24 mouse cellular contexts compared by ENCODE assay signal in the genomic region with DNA sequence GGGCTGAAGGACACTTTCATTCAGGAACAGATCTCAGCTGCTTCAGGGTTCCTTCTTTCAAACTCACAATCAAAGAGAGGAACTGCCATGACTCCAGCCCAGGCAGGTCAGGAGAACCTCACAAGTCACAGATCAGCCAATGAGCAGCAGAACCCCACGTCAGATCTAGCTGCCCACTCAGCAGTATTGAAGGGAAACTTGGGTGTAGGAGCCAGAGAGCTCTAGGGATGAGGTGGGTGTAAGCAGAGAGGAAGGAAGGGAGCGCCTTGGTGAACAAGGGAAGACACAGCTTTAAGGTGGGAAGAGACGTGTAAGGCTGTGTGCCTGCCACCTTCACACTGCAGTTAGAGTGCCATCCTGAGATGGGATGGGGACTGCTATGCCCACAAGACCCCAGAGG. TPM values are rescaled to one million over a fixed set of nuclear protein-coding genes. Genes with fewer than 3 reads are reported as not detected.
A peak's percentile ranks its signal among the peaks of the same experiment; 100 is the strongest.
DNase-seq lines count a peak whose midpoint lies in the region; ATAC-seq lines count a peak whose summit lies in the region.
"Had no signal": no experiment of that assay in that cellular context is flagged by ENCODE, and none has a peak within 500 bp of the region (broad histone marks: within the 10 kb centered on the region; RNA-seq: fewer than 3 reads in every experiment).

No protein-coding gene starts in this region.

- peaks cover 1% of the 10 kb centered on the region; the same call in 1 of the 2 replicates for H3K27me3 ChIP-seq in kidney, embryonic 15.5 days
- no peaks in the 10 kb centered on the region for H3K27me3 ChIP-seq in stomach, embryonic 16.5 days (ENCODE audit: control insufficient read depth, insufficient read depth, low read length)
- H3K27me3 ChIP-seq: forebrain, embryonic 12.5 days; limb, embryonic 13.5 days had no signal

- ATAC-seq in kidney, embryonic 15.5 days (replicated peaks; ENCODE audit: low FRiP score), result no peak
- no peak for ATAC-seq in stomach, embryonic 16.5 days (ENCODE audit: insufficient read depth, low FRiP score)
- ATAC-seq: activated CD4-positive, CD25-positive, alpha-beta regulatory T cell, adult 4 months; lung, postnatal 0 days; midbrain, embryonic 13.5 days had no signal

- 64% methylated on average over 3 of the region's 3 CpGs for WGBS in kidney, embryonic 15.5 days
- 49% methylated on average over 3 of the region's 3 CpGs for WGBS in stomach, embryonic 16.5 days

- H3K4me3 ChIP-seq in kidney, embryonic 15.5 days (replicated peaks), result no peak overlapping the region
- no peak overlapping the region for H3K4me3 ChIP-seq in stomach, embryonic 16.5 days (replicated peaks; ENCODE audit: low read length)
- H3K4me3 ChIP-seq: forebrain, embryonic 12.5 days; gastrocnemius, adult 2 months; heart, adult 2 months; layer of hippocampus, adult 2 months; limb, embryonic 13.5 days; midbrain, embryonic 13.5 days; myocyte had no signal

- DNase-seq in kidney, adult 8-10 months, result no peak
- DNase-seq in right cerebral cortex, adult 18-20 months, result peak; percentile 71
- no peak for DNase-seq in right cerebral cortex, postnatal 4 days
- DNase-seq in left cerebral cortex, adult 8-10 months (ENCODE audit: low spot score in 2 of 2), result peak; percentile 20 to 32
- DNase-seq in thymus, postnatal 25 days, result no peak
- no peak for DNase-seq in gastrocnemius, postnatal 4 days (ENCODE audit: low spot score in 2 of 2)
- DNase-seq: adrenal gland, postnatal 36 days; cerebellum, postnatal 10 days; embryo, embryonic 11 days; gastrocnemius, adult 2 months; heart, adult 2 months; retina, postnatal 1 day; thymus, postnatal 14 days had no signal

- no peaks in the 10 kb centered on the region for H3K36me3 ChIP-seq in kidney, embryonic 15.5 days
- no peaks in the 10 kb centered on the region for H3K36me3 ChIP-seq in stomach, embryonic 16.5 days (ENCODE audit: control insufficient read depth, insufficient read depth, low read length)
- H3K36me3 ChIP-seq: forebrain, embryonic 12.5 days; limb, embryonic 13.5 days; midbrain, embryonic 13.5 days had no signal

- H3K9me3 ChIP-seq in kidney, embryonic 15.5 days (replicated peaks), result no peaks in the 10 kb centered on the region
- H3K9me3 ChIP-seq in stomach, embryonic 16.5 days (replicated peaks; ENCODE audit: control insufficient read depth, low read length), result no peaks in the 10 kb centered on the region
- H3K9me3 ChIP-seq: forebrain, embryonic 12.5 days; limb, embryonic 13.5 days; midbrain, embryonic 13.5 days had no signal

- no peak overlapping the region for H3K4me2 ChIP-seq in kidney, embryonic 15.5 days
- 0 out of 2 replicates have a peak overlapping the region, but pooled peaks have one; percentile 15 for H3K4me2 ChIP-seq in stomach, embryonic 16.5 days (ENCODE audit: low read depth, low read length)
- H3K4me2 ChIP-seq: forebrain, embryonic 12.5 days; limb, embryonic 13.5 days; midbrain, embryonic 13.5 days had no signal

- peak overlapping the region; percentile 59; the same call in 1 of the 2 replicates for H3K27ac ChIP-seq in kidney, embryonic 15.5 days
- H3K27ac ChIP-seq in stomach, embryonic 16.5 days (ENCODE audit: low read length), result peak overlapping the region; percentile 90
- H3K27ac ChIP-seq: forebrain, embryonic 12.5 days; gastrocnemius, adult 2 months; heart, adult 2 months; layer of hippocampus, adult 2 months; limb, embryonic 13.5 days; midbrain, embryonic 13.5 days had no signal

- H3K9ac ChIP-seq in kidney, embryonic 15.5 days, result no peak overlapping the region
- peak overlapping the region; percentile 43; the same call in 1 of the 2 replicates for H3K9ac ChIP-seq in stomach, embryonic 16.5 days (ENCODE audit: low read length)
- H3K9ac ChIP-seq: forebrain, embryonic 12.5 days; limb, embryonic 13.5 days; midbrain, embryonic 13.5 days had no signal

- peaks cover 19% of the 10 kb centered on the region for H3K4me1 ChIP-seq in kidney, embryonic 15.5 days
- no peaks in the 10 kb centered on the region for H3K4me1 ChIP-seq in stomach, embryonic 16.5 days (ENCODE audit: control insufficient read depth, insufficient read depth, low read length)

RNA-seq across cellular contexts. Expression of gene Nlrp6, which starts 8.4 kb away (rescaled TPM):
- 1.1 and 1.2 TPM in 2 replicates for polyA plus RNA-seq in kidney, embryonic 15.5 days (2015; fragmentation: Nextera tagmentation; extraction: Ambion mirVana)
- total RNA-seq in left cerebral cortex, adult 8-10 months (2022), result 1 to 10 TPM in 1 of 4 experiments, under 1 TPM in 3; 0.54 to 1.1 (median 0.92) TPM
- 9.9 and 10.0 TPM in 2 replicates for polyA plus RNA-seq in stomach, embryonic 16.5 days (2015; fragmentation: Nextera tagmentation; extraction: Ambion mirVana)
- total RNA-seq in gastrocnemius, postnatal 4 days (2021), result under 1 TPM in 1 of 2 experiments, not detected in 1; 0.08 TPM
- total RNA-seq: gastrocnemius, adult 2 months had no signal
- polyA plus RNA-seq: activated CD4-positive, CD25-positive, alpha-beta regulatory T cell, adult 4 months had no signal

RNA-seq across cellular contexts. Expression of gene Cox8b, which starts 12.0 kb away (rescaled TPM):
- polyA plus RNA-seq in kidney, embryonic 15.5 days (2015; fragmentation: Nextera tagmentation; extraction: Ambion mirVana), result 3.9 and 4.8 TPM in 2 replicates
- total RNA-seq in left cerebral cortex, adult 8-10 months (2022), result 1 to 10 TPM; 1.7 to 3.9 (median 2.9) TPM
- 1.3 and 19.4 TPM in 2 replicates for polyA plus RNA-seq in stomach, embryonic 16.5 days (2015; fragmentation: Nextera tagmentation; extraction: Ambion mirVana)
- total RNA-seq in gastrocnemius, postnatal 4 days (2021), result 100 to 1,000 TPM; 754 to 792 TPM
- total RNA-seq: neutrophil, adult 5-6 weeks had no signal
- polyA plus RNA-seq: activated CD4-positive, CD25-positive, alpha-beta regulatory T cell, adult 4 months; forebrain, embryonic 12.5 days; hindbrain, embryonic 11.5 days; midbrain, embryonic 13.5 days had no signal

RNA-seq across cellular contexts. Expression of gene Pgghg, which starts 28.9 kb away (rescaled TPM):
- polyA plus RNA-seq in kidney, embryonic 15.5 days (2015; fragmentation: Nextera tagmentation; extraction: Ambion mirVana), result 19.5 and 23.5 TPM in 2 replicates
- total RNA-seq in left cerebral cortex, adult 8-10 months (2022), result 1 to 10 TPM; 3.9 to 4.7 (median 4.3) TPM
- polyA plus RNA-seq in stomach, embryonic 16.5 days (2015; fragmentation: Nextera tagmentation; extraction: Ambion mirVana), result 25.6 and 27.3 TPM in 2 replicates
- 10 to 100 TPM; 15.8 to 16.6 TPM for total RNA-seq in gastrocnemius, postnatal 4 days (2021)

RNA-seq across cellular contexts. Expression of gene Sirt3, which starts 30.2 kb away (rescaled TPM):
- 32.5 and 36.3 TPM in 2 replicates for polyA plus RNA-seq in kidney, embryonic 15.5 days (2015; fragmentation: Nextera tagmentation; extraction: Ambion mirVana)
- 10 to 100 TPM; 62.4 to 79.7 (median 73.7) TPM for total RNA-seq in left cerebral cortex, adult 8-10 months (2022)
- 24.0 and 27.4 TPM in 2 replicates for polyA plus RNA-seq in stomach, embryonic 16.5 days (2015; fragmentation: Nextera tagmentation; extraction: Ambion mirVana)
- total RNA-seq in gastrocnemius, postnatal 4 days (2021), result 10 to 100 TPM; 16.4 to 18.9 TPM

RNA-seq across cellular contexts. Expression of gene Psmd13, which starts 30.5 kb away (rescaled TPM):
- polyA plus RNA-seq in kidney, embryonic 15.5 days (2015; fragmentation: Nextera tagmentation; extraction: Ambion mirVana), result 241 and 246 TPM in 2 replicates
- 100 to 1,000 TPM; 105 to 117 (median 109) TPM for total RNA-seq in left cerebral cortex, adult 8-10 months (2022)
- 189 and 193 TPM in 2 replicates for polyA plus RNA-seq in stomach, embryonic 16.5 days (2015; fragmentation: Nextera tagmentation; extraction: Ambion mirVana)
- 100 to 1,000 TPM; 120 to 129 TPM for total RNA-seq in gastrocnemius, postnatal 4 days (2021)

Comparison
In these comparisons a context has a peak if more than half of its experiments do, and no peak if none do; other contexts are left out.
1. DNase-seq: peak in right cerebral cortex, adult 18-20 months (single experiment) and left cerebral cortex, adult 8-10 months (2 of 2); none in kidney, adult 8-10 months (0 of 2), right cerebral cortex, postnatal 4 days (single experiment), thymus, postnatal 25 days (single experiment) and gastrocnemius, postnatal 4 days (0 of 2).
2. RNA of gene Cox8b, which starts 12.0 kb away (total RNA-seq): 754 to 792 TPM in gastrocnemius, postnatal 4 days; 1.7 to 3.9 TPM in left cerebral cortex, adult 8-10 months; every median in the first group is over 100 times any median in the second.